Mouse (Mus musculus) bone marrow, adult 2 months (tissue): ENCODE measurements at regions not wholly inside any gene's neighbourhood (a gene's known extent, or its start where the extent isn't known, plus 50 kb on each side); places are given as distances from the start of the nearest gene placed in this dataset.

Experiments used
- CTCF ChIP-seq: fragments of 200-500 bp; IDR thresholded peaks from 2 replicates; pipeline ENCODE4 v1.5.1; 2011; ENCODE audit warnings: low read length, control low read depth; ENCODE audit not compliant: control insufficient read depth, insufficient read depth
- POLR2A ChIP-seq: fragments of 200-500 bp; IDR thresholded peaks from 2 replicates; pipeline ENCODE4 v1.6.1; 2011; ENCODE audit warnings: low read depth, mild to moderate bottlenecking, control low read depth, low read length, borderline replicate concordance; ENCODE audit not compliant: control insufficient read depth

DNA sequence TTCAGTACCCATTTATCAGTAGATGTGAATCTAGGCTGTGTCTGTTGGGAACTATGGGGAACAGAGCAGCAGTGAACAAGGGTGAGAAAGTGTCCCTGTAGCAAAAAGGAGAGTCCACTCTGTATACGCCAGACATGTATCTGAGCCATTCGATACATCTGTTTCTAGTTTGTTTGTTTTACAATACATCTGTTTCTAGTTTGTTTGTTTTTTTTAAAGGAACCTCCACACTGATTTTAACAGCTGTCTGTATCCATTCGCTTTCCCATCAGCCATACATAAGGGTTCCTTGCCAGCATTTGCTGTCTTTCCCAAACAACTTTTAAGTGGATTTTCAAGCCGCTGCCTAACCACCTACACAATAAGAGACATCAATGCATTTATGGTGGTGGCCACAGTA lies 170.0 kb downstream of the Gxylt1 start:
- TF ChIP-seq POLR2A (no peak), CTCF (no peak)
